Mouse (Mus musculus) embryonic facial prominence, embryonic 14.5 days (tissue): ENCODE data around the gene Pus7l. TPM values are rescaled to one million over a fixed set of nuclear protein-coding genes. Genes with fewer than 3 reads are reported as not detected.

Experiments
- ATAC-seq: fragments of 200-750 bp; cut with Nextera tagmentation; 2 replicates; pipeline ENCODE4 v1.8.0; 2017; ENCODE audit warnings: low read depth, moderate number of reproducible peaks, moderate TSS enrichment
- DNase-seq: peaks from one replicate; pipeline ENCODE4 v3.0.0-alpha.2; 2015; ENCODE audit warnings: low spot score
- H3K27ac ChIP-seq: fragments of 300-500 bp; sonication (generic); replicated peaks from 2 replicates; pipeline ENCODE4 v1.5.1; 2014; ENCODE audit warnings: low read depth, mild to moderate bottlenecking, low read length, moderate library complexity
- H3K27me3 ChIP-seq: fragments of 300-500 bp; sonication (generic); replicated peaks from 2 replicates; pipeline ENCODE4 v1.6.1; 2014; ENCODE audit warnings: low read length; ENCODE audit not compliant: control insufficient read depth, insufficient read depth
- H3K36me3 ChIP-seq: fragments of 300-500 bp; sonication (generic); 2 replicates; pipeline ENCODE4 v1.6.1; 2014; ENCODE audit warnings: low read length, mixed read lengths; ENCODE audit not compliant: control insufficient read depth, insufficient read depth
- H3K4me1 ChIP-seq: fragments of 300-500 bp; sonication (generic); 2 replicates; pipeline ENCODE4 v1.6.1; 2014; ENCODE audit warnings: antibody characterized with exemption, low read length; ENCODE audit not compliant: control insufficient read depth, insufficient read depth
- H3K4me2 ChIP-seq: fragments of 300-500 bp; sonication (generic); 2 replicates; pipeline ENCODE4 v1.6.1; 2014; ENCODE audit warnings: low read depth, mild to moderate bottlenecking, low read length, moderate library complexity, mixed read lengths
- H3K4me3 ChIP-seq: fragments of 300-500 bp; sonication (generic); 2 replicates; pipeline ENCODE4 v1.5.1; 2014; ENCODE audit warnings: low read depth, mild to moderate bottlenecking, low read length
- H3K9ac ChIP-seq: fragments of 300-500 bp; sonication (generic); 2 replicates; pipeline ENCODE4 v1.6.1; 2014; ENCODE audit warnings: low read depth, mild to moderate bottlenecking, low read length, moderate library complexity, mixed read lengths
- H3K9me3 ChIP-seq: fragments of 300-500 bp; sonication (generic); 2 replicates; pipeline ENCODE4 v1.6.1; 2016; ENCODE audit warnings: low read length; ENCODE audit not compliant: control insufficient read depth
- WGBS: fragments of 180-500 bp; shearing (Covaris S2); extraction: QIAGEN DNeasy Blood & Tissue Kit; methylation state at CpG from one replicate; pipeline ENCODE4 v1.1.7; 2014; 5-methylcytosine and 5-hydroxymethylcytosine counted together
- polyA plus RNA-seq: library from polyadenylated mRNA; unstranded; fragments of >200 nt; fragmentation: Nextera tagmentation; extraction: Ambion mirVana; gene quantifications from 2 replicates; pipeline ENCODE4 v1.2.1, GENCODE M21; 2014

Gene Pus7l
- polyA plus RNA-seq, 1 experiment from 2014 or later, result 8.7 TPM

- Histone ChIP-seq H3K9ac (no peak overlapping the region), H3K4me2 (no peak overlapping the region), H3K27me3 (no peaks in the 10 kb centered on the region), H3K36me3 (peaks cover 18% of the 10 kb centered on the region), H3K9me3 (no peaks in the 10 kb centered on the region), H3K27ac (no peak overlapping the region), H3K4me3 (no peak overlapping the region), H3K4me1 (no peaks in the 10 kb centered on the region)
- no peak for ATAC-seq
- WGBS, result 89% methylated on average over 5 of the region's 5 CpGs
- DNase-seq, result no peak
Measured at GRCm38 (mm10) chr15:94532306-94532705, 11.0 kb downstream of the Pus7l start.

- WGBS, result 80% methylated on average over 3 of the region's 3 CpGs
- Histone ChIP-seq H3K9ac (no peak overlapping the region), H3K27me3 (no peaks in the 10 kb centered on the region), H3K4me3 (no peak overlapping the region), H3K4me1 (no peaks in the 10 kb centered on the region), H3K9me3 (no peaks in the 10 kb centered on the region), H3K36me3 (peaks cover 23% of the 10 kb centered on the region), H3K27ac (no peak overlapping the region), H3K4me2 (no peak overlapping the region)
- ATAC-seq (no peak), DNase-seq (peak; percentile 30)
Measured at GRCm38 (mm10) chr15:94530519-94530918, 12.8 kb downstream of the Pus7l start.

GRCm38 (mm10) chr15:94524956-94525355, 18.4 kb downstream of the Pus7l start:
- 0 out of 2 replicates have a peak, but pooled peaks cover 17% of the 10 kb centered on the region for H3K36me3 ChIP-seq
- H3K4me2 ChIP-seq, result no peak overlapping the region
- DNase-seq (no peak), ATAC-seq (no peak)
- H3K27ac ChIP-seq, result no peak overlapping the region
- 84% methylated on average over 12 of the region's 12 CpGs for WGBS
- no peaks in the 10 kb centered on the region for H3K27me3 ChIP-seq
- no peak overlapping the region for H3K4me3 ChIP-seq
- no peaks in the 10 kb centered on the region for H3K9me3 ChIP-seq
- H3K9ac ChIP-seq, result no peak overlapping the region
- no peaks in the 10 kb centered on the region for H3K4me1 ChIP-seq

- Histone ChIP-seq H3K4me2 (no peak overlapping the region), H3K4me1 (no peaks in the 10 kb centered on the region), H3K4me3 (no peak overlapping the region), H3K9ac (no peak overlapping the region), H3K36me3 (0 out of 2 replicates have a peak, but pooled peaks cover 17% of the 10 kb centered on the region), H3K9me3 (no peaks in the 10 kb centered on the region), H3K27me3 (no peaks in the 10 kb centered on the region), H3K27ac (no peak overlapping the region)
- DNase-seq, result no peak
- no peak for ATAC-seq
- whole genome bisulfite sequencing, result 89% methylated on average over 28 of the region's 28 CpGs
Measured at GRCm38 (mm10) chr15:94523251-94523650, 20.1 kb downstream of the Pus7l start.

- H3K36me3 ChIP-seq, result 0 out of 2 replicates have a peak, but pooled peaks cover 16% of the 10 kb centered on the region
- no peak overlapping the region for H3K9ac ChIP-seq
- no peaks in the 10 kb centered on the region for H3K27me3 ChIP-seq
- no peaks in the 10 kb centered on the region for H3K9me3 ChIP-seq
- ATAC-seq (no peak), DNase-seq (no peak)
- H3K27ac ChIP-seq, result no peak overlapping the region
- H3K4me1 ChIP-seq, result no peaks in the 10 kb centered on the region
- WGBS, result 60% methylated on average over 5 of the region's 5 CpGs
- H3K4me2 ChIP-seq, result no peak overlapping the region
- H3K4me3 ChIP-seq, result no peak overlapping the region
Measured at GRCm38 (mm10) chr15:94520959-94521358, 22.4 kb downstream of the Pus7l start.

- DNase-seq (peak; percentile 92), ATAC-seq (peak; percentile 79; the same call in 1 of the 2 replicates)
- H3K36me3 ChIP-seq, result 0 out of 2 replicates have a peak, but pooled peaks cover 12% of the 10 kb centered on the region
- H3K9ac ChIP-seq, result no peak overlapping the region
- H3K4me3 ChIP-seq, result no peak overlapping the region
- H3K4me2 ChIP-seq, result no peak overlapping the region
- no peaks in the 10 kb centered on the region for H3K27me3 ChIP-seq
- no peaks in the 10 kb centered on the region for H3K9me3 ChIP-seq
- H3K4me1 ChIP-seq, result no peaks in the 10 kb centered on the region
- WGBS, result 39% methylated on average over 9 of the region's 9 CpGs
- no peak overlapping the region for H3K27ac ChIP-seq
Measured at GRCm38 (mm10) chr15:94520205-94520900, 23.0 kb downstream of the Pus7l start.

- H3K27ac ChIP-seq, result no peak overlapping the region
- no peak overlapping the region for H3K4me2 ChIP-seq
- H3K4me3 ChIP-seq, result no peak overlapping the region
- DNase-seq (no peak), ATAC-seq (no peak)
- 0 out of 2 replicates have a peak, but pooled peaks cover 3% of the 10 kb centered on the region for H3K36me3 ChIP-seq
- H3K9me3 ChIP-seq, result no peaks in the 10 kb centered on the region
- 74% methylated on average over 16 of the region's 16 CpGs for WGBS
- H3K4me1 ChIP-seq, result no peaks in the 10 kb centered on the region
- no peaks in the 10 kb centered on the region for H3K27me3 ChIP-seq
- no peak overlapping the region for H3K9ac ChIP-seq
Measured at GRCm38 (mm10) chr15:94517913-94518491, 25.3 kb downstream of the Pus7l start.

- Histone ChIP-seq H3K4me1 (no peaks in the 10 kb centered on the region), H3K27ac (no peak overlapping the region), H3K36me3 (no peaks in the 10 kb centered on the region), H3K9me3 (no peaks in the 10 kb centered on the region), H3K4me3 (no peak overlapping the region), H3K4me2 (no peak overlapping the region), H3K9ac (no peak overlapping the region), H3K27me3 (no peaks in the 10 kb centered on the region)
- WGBS, result 67% methylated on average over 12 of the region's 12 CpGs
- no peak for ATAC-seq
- peak; percentile 54 for DNase-seq
Measured at GRCm38 (mm10) chr15:94503451-94504215, 39.7 kb downstream of the Pus7l start.
